18 mouse cellular contexts compared by ENCODE assay signal in the genomic region with DNA sequence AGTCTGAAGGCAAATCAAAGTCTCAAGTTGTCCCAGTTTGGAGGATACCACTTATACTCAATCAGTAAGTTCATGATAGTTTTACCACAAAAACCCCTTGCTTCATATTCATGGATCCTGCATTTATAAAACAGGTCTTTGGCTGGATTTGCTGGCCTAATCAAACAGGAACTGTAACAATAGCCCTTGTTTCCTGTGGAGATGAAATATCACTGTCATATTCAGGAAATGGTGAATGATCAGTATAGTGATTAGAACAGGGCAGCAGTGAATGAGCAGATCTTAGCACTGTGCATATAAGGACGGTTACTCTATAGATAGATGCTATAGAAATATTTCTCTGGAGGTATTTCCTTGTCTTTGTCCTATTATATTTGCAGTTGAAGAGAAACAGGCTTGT.
"Had no signal": no experiment of that assay in that cellular context is flagged by ENCODE, and none has a peak within 500 bp of the region (broad histone marks: within the 10 kb centered on the region; RNA-seq: fewer than 3 reads in every experiment).

No protein-coding gene starts in this region.

- H3K4me1 ChIP-seq: limb, embryonic 12.5 days; limb, embryonic 15.5 days; midbrain, embryonic 12.5 days; midbrain, embryonic 15.5 days; neural tube, embryonic 12.5 days; neural tube, embryonic 15.5 days had no signal

- ATAC-seq: inflammation-experienced regulatory T-cells, adult 6 months; liver, postnatal 0 days; midbrain, embryonic 15.5 days had no signal

- H3K9ac ChIP-seq: limb, embryonic 12.5 days; limb, embryonic 15.5 days; liver, embryonic 14.5 days; liver, postnatal 0 days; midbrain, embryonic 12.5 days; midbrain, embryonic 15.5 days; neural tube, embryonic 12.5 days; neural tube, embryonic 15.5 days had no signal

- H3K4me2 ChIP-seq: limb, embryonic 12.5 days; limb, embryonic 15.5 days; liver, embryonic 11.5 days; midbrain, embryonic 12.5 days; midbrain, embryonic 15.5 days; neural tube, embryonic 12.5 days; neural tube, embryonic 15.5 days had no signal

- H3K9me3 ChIP-seq: limb, embryonic 12.5 days; limb, embryonic 15.5 days; midbrain, embryonic 15.5 days; neural tube, embryonic 12.5 days; neural tube, embryonic 15.5 days had no signal

- H3K4me3 ChIP-seq: limb, embryonic 12.5 days; limb, embryonic 15.5 days; midbrain, embryonic 12.5 days; midbrain, embryonic 15.5 days; neural tube, embryonic 12.5 days; neural tube, embryonic 15.5 days had no signal

- H3K36me3 ChIP-seq: limb, embryonic 12.5 days; limb, embryonic 15.5 days; midbrain, embryonic 12.5 days; midbrain, embryonic 15.5 days; neural tube, embryonic 12.5 days; neural tube, embryonic 15.5 days had no signal

- H3K27ac ChIP-seq: limb, embryonic 12.5 days; limb, embryonic 15.5 days; liver, embryonic 14.5 days; midbrain, embryonic 12.5 days; midbrain, embryonic 15.5 days; neural tube, embryonic 12.5 days; neural tube, embryonic 15.5 days had no signal

- H3K27me3 ChIP-seq: limb, embryonic 12.5 days; limb, embryonic 15.5 days; midbrain, embryonic 12.5 days; midbrain, embryonic 15.5 days; neural tube, embryonic 12.5 days; neural tube, embryonic 15.5 days had no signal

- DNase-seq: kidney, adult 18-20 months; left cerebral cortex, postnatal 4 days; liver, postnatal 0 days; right cerebral cortex, adult 18-20 months; right cerebral cortex, postnatal 14 days; right cerebral cortex, postnatal 4 days; thymus, adult 2 months; thymus, postnatal 14 days; thymus, postnatal 4 days had no signal
